Mouse (Mus musculus): ENCODE results near the gene Gm12394. TPM values are rescaled to one million over a fixed set of nuclear protein-coding genes. Genes with fewer than 3 reads are reported as not detected.
A peak's percentile ranks its signal among the peaks of the same experiment; 100 is the strongest.
"Not testable (repeated sequence)": the region's sequence is repeated elsewhere in the genome, so short reads cannot be mapped to it uniquely, and the experiment has no call there.

Gm12394 gene
- polyA plus RNA-seq (2012; rRNA removed): not detected in 2 replicates

- not testable (repeated sequence) for H3K4me1 ChIP-seq (ENCODE audit: control insufficient read depth, insufficient read depth, low read length); DNase-seq
- WGBS: 62% methylated on average over 1 of the region's 1 CpGs
These were observed at the start of gene Gm12394 for GRCm38 (mm10) chr4:42856671-42857070. Gene Gm12394, minus strand, starts transcription at chr4:42856771.

GRCm38 (mm10) chr4:42904966-42905365 lies 48.4 kb upstream of the Gm12394 start:
- WGBS: 85% methylated on average over 6 of the region's 6 CpGs

More at GRCm38 (mm10) chr4:42856671-42857070, at the start of gene Gm12394:
- not testable (repeated sequence) for H3K4me3 ChIP-seq (replicated peaks; ENCODE audit: extremely low read depth, low read depth, low read length)

GRCm38 (mm10) chr4:42904523-42904922 lies 48.0 kb upstream of the Gm12394 start:
- Histone ChIP-seq H3K4me3 (replicated peaks; ENCODE audit: extremely low read depth, low read depth, low read length) (no peak overlapping the region), H3K4me1 (ENCODE audit: control insufficient read depth, insufficient read depth, low read length) (no peaks in the 10 kb centered on the region)
- DNase-seq: no peak
- TF ChIP-seq POLR2A (IDR thresholded peaks at IDR 0.05; ENCODE audit: borderline replicate concordance, extremely low read depth, low read depth, low read length): no peak
- no peak for TF ChIP-seq CTCF (IDR thresholded peaks at IDR 0.05; ENCODE audit: insufficient read depth, low read length)
- 83% methylated on average over 3 of the region's 3 CpGs for WGBS

More at GRCm38 (mm10) chr4:42904966-42905365, 48.4 kb upstream of the Gm12394 start:
- H3K4me3 ChIP-seq (replicated peaks; ENCODE audit: extremely low read depth, low read depth, low read length): no peak overlapping the region
- no peaks in the 10 kb centered on the region for H3K4me1 ChIP-seq (ENCODE audit: control insufficient read depth, insufficient read depth, low read length)
- TF ChIP-seq CTCF (IDR thresholded peaks at IDR 0.05; ENCODE audit: insufficient read depth, low read length) (no peak), POLR2A (IDR thresholded peaks at IDR 0.05; ENCODE audit: borderline replicate concordance, extremely low read depth, low read depth, low read length) (no peak)
- DNase-seq: no peak

- no peak for TF ChIP-seq POLR2A (IDR thresholded peaks at IDR 0.05; ENCODE audit: borderline replicate concordance, extremely low read depth, low read depth, low read length)
- TF ChIP-seq CTCF (IDR thresholded peaks at IDR 0.05; ENCODE audit: insufficient read depth, low read length): no peak
- WGBS: 41% methylated on average over 1 of the region's 1 CpGs
- Histone ChIP-seq H3K4me1 (ENCODE audit: control insufficient read depth, insufficient read depth, low read length) (no peaks in the 10 kb centered on the region), H3K4me3 (replicated peaks; ENCODE audit: extremely low read depth, low read depth, low read length) (no peak overlapping the region)
- DNase-seq: no peak
These were observed 47.4 kb upstream of the Gm12394 start for GRCm38 (mm10) chr4:42903942-42904341.

GRCm38 (mm10) chr4:42902730-42903129 lies 46.2 kb upstream of the Gm12394 start:
- H3K4me3 ChIP-seq (replicated peaks; ENCODE audit: extremely low read depth, low read depth, low read length): no peak overlapping the region

GRCm38 (mm10) chr4:42902174-42902573 lies 45.6 kb upstream of the Gm12394 start:
- peak; percentile 56 for TF ChIP-seq CTCF (IDR thresholded peaks at IDR 0.05; ENCODE audit: insufficient read depth, low read length)
- no peak for TF ChIP-seq POLR2A (IDR thresholded peaks at IDR 0.05; ENCODE audit: borderline replicate concordance, extremely low read depth, low read depth, low read length)
- 44% methylated on average over 9 of the region's 9 CpGs for WGBS
- DNase-seq: no peak
- H3K4me3 ChIP-seq (replicated peaks; ENCODE audit: extremely low read depth, low read depth, low read length): no peak overlapping the region
- H3K4me1 ChIP-seq (ENCODE audit: control insufficient read depth, insufficient read depth, low read length): no peaks in the 10 kb centered on the region

More at GRCm38 (mm10) chr4:42902730-42903129, 46.2 kb upstream of the Gm12394 start:
- 81% methylated on average over 5 of the region's 5 CpGs for WGBS
- H3K4me1 ChIP-seq (ENCODE audit: control insufficient read depth, insufficient read depth, low read length): no peaks in the 10 kb centered on the region
- no peak for DNase-seq
- TF ChIP-seq CTCF (IDR thresholded peaks at IDR 0.05; ENCODE audit: insufficient read depth, low read length): no peak
- no peak for TF ChIP-seq POLR2A (IDR thresholded peaks at IDR 0.05; ENCODE audit: borderline replicate concordance, extremely low read depth, low read depth, low read length)

GRCm38 (mm10) chr4:42900878-42901277 lies 44.3 kb upstream of the Gm12394 start:
- Histone ChIP-seq H3K4me3 (replicated peaks; ENCODE audit: extremely low read depth, low read depth, low read length) (no peak overlapping the region), H3K4me1 (ENCODE audit: control insufficient read depth, insufficient read depth, low read length) (no peaks in the 10 kb centered on the region)
- DNase-seq: no peak
- 62% methylated on average over 5 of the region's 5 CpGs for WGBS
- no peak for TF ChIP-seq POLR2A (IDR thresholded peaks at IDR 0.05; ENCODE audit: borderline replicate concordance, extremely low read depth, low read depth, low read length)
- TF ChIP-seq CTCF (IDR thresholded peaks at IDR 0.05; ENCODE audit: insufficient read depth, low read length): no peak

- DNase-seq: no peak
- Histone ChIP-seq H3K4me1 (ENCODE audit: control insufficient read depth, insufficient read depth, low read length) (no peaks in the 10 kb centered on the region), H3K4me3 (replicated peaks; ENCODE audit: extremely low read depth, low read depth, low read length) (no peak overlapping the region)
- TF ChIP-seq POLR2A (IDR thresholded peaks at IDR 0.05; ENCODE audit: borderline replicate concordance, extremely low read depth, low read depth, low read length): no peak
- TF ChIP-seq CTCF (IDR thresholded peaks at IDR 0.05; ENCODE audit: insufficient read depth, low read length): no peak
- WGBS: 50% methylated on average over 3 of the region's 3 CpGs
These were observed 42.3 kb upstream of the Gm12394 start for GRCm38 (mm10) chr4:42898914-42899313.

GRCm38 (mm10) chr4:42895118-42895517 lies 38.5 kb upstream of the Gm12394 start:
- WGBS: 79% methylated on average over 7 of the region's 7 CpGs
- no peaks in the 10 kb centered on the region for H3K4me1 ChIP-seq (ENCODE audit: control insufficient read depth, insufficient read depth, low read length)
- H3K4me3 ChIP-seq (replicated peaks; ENCODE audit: extremely low read depth, low read depth, low read length): no peak overlapping the region
- DNase-seq: no peak
- no peak for TF ChIP-seq POLR2A (IDR thresholded peaks at IDR 0.05; ENCODE audit: borderline replicate concordance, extremely low read depth, low read depth, low read length)
- no peak for TF ChIP-seq CTCF (IDR thresholded peaks at IDR 0.05; ENCODE audit: insufficient read depth, low read length)

GRCm38 (mm10) chr4:42891176-42891575 lies 34.6 kb upstream of the Gm12394 start:
- TF ChIP-seq POLR2A (IDR thresholded peaks at IDR 0.05; ENCODE audit: borderline replicate concordance, extremely low read depth, low read depth, low read length): no peak
- no peak for TF ChIP-seq CTCF (IDR thresholded peaks at IDR 0.05; ENCODE audit: insufficient read depth, low read length)
- DNase-seq: no peak
- WGBS: 67% methylated on average over 7 of the region's 7 CpGs
- Histone ChIP-seq H3K4me1 (ENCODE audit: control insufficient read depth, insufficient read depth, low read length) (no peaks in the 10 kb centered on the region), H3K4me3 (replicated peaks; ENCODE audit: extremely low read depth, low read depth, low read length) (no peak overlapping the region)

Measured in lung, adult 2 months (tissue).